Mouse (Mus musculus) layer of hippocampus, adult 8-10 months (tissue): ENCODE measurements around the gene Acnat1. TPM values are rescaled to one million over a fixed set of nuclear protein-coding genes. Genes with fewer than 3 reads are reported as not detected.
"Not testable (repeated sequence)": the region's sequence is repeated elsewhere in the genome, so short reads cannot be mapped to it uniquely, and the experiment has no call there.

Experiments used
- DNase-seq, 2 experiments: peaks; one replicate each; pipeline ENCODE4 v3.0.0; 2022; ENCODE audit warnings: low spot score in 2 of 2
- total RNA-seq, 4 experiments: library from RNA; stranded (reverse); gene quantifications; 2 replicates each; pipeline ENCODE4 v1.2.4; 2022

Gene Acnat1
- not detected for total RNA-seq

DNA sequence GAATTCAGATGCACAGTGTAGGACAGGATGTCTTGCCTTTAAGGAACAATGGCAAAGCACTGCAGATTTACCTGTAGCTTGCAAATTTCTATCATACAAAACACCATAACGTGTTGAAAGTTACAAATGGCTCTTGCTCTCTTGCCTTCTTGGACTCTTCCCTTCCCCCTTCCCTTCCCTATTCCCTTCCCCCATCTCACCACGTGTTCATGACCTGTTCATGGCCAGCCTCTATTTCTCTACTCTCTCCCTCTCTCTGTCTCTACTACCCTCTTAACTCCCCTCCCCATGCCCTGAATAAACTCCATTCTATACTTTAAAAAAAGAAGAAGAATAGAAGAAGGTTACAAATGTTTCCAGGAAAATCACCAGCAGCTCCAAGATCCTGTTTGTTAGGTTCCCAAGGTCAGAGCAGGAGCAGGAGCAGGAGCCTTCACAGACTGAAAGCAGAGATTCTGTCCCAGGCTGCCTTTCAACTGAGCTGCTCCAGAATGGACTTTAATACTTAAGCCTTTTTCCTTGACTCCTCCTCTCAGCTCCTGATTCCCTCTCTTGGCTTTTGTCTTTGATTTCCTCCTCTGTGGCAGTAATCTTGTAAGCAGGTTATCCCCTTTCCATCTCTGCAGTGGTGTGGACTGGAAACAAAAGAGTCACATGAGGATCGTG lies at the start of gene Acnat1:
Acnat1 (minus strand) TSS at position 478 of the 666 bp plus-strand sequence.
- no peak for DNase-seq

DNA sequence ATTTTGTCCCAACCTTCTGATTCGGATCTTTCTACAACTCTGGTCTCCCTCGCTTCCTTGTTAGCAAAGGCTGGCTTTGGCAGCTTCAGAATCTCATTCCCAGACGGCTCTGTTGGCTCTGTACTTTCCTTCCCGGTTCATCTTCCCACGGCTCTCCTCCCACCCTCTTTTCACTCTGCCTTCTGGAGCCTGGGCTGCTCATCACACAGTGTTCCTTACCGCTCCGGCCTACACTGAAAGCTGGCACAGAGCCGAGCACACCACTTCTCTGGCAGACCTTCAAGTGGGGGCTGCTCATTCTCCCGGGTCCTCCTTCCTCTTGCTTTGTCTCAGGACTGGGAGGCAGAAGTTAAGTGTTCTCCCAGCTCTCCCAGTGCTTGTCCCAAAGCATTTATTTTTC lies 48.9 kb upstream of the Acnat1 start:
- DNase-seq = peak; percentile 85 to 86

DNA sequence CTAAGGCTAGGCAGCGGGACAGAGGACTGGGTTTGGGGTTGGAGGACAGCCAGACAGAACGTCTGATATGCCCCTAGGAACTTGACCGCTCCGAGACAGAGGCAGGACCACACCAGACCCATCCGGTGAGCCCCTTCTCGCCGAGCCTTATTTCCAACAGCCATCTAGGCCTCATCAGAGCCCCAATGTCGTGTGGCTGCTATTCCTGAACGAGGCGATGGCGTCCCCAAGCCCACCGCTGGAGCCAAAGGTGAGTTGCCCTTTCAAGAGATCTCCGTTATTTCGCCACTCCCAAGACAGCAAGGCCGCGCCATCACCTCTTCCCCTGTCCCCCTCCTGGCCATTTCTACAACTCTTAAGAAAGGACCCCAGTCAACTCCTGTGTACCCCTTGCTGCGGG lies 47.6 kb upstream of the Acnat1 start:
- DNase-seq = no peak

DNA sequence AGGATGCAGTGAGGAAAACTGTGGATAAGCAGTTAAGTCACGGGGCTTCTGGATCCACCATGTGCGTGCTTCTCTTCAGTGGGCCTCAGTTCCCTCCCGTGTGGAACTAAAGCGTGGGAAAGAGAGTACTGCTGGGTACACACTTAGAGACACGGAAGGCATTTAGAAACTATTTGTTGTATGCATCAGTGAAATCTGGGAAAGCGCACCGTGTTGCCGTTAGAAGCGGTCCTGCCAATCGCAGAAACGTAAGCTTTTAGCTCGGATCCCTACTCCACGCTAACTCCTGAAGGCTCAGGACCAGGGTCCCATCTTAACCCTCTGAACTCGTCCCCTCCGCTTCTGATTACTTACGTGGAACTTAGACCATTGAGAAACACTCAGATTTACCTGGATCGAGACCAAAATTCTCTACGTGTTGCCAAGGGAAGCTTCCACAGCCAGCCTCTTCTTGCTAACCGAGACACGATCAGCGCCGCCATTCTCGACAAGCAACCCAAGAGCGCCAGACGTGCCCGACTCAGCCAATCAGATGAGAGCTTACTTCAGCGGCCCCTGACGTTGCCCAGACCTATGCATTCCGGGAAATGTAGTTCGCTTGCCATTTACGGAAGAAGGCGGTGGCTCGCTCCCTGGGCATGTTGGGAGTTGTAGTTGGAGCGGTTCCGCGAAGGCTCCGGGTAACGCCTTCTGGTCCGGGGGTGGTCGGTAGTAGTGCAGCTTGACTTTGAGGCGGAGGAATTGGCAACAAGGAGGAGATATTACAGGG lies 47.0 kb upstream of the Acnat1 start, which contains the start of the genes Mrpl50 and Zfp189:
Mrpl50 (minus strand) TSS at position 522 of the 769 bp plus-strand sequence.
Zfp189 (plus strand) TSS at position 605 of the 769 bp plus-strand sequence.
- peak; percentile 98 for DNase-seq

DNA sequence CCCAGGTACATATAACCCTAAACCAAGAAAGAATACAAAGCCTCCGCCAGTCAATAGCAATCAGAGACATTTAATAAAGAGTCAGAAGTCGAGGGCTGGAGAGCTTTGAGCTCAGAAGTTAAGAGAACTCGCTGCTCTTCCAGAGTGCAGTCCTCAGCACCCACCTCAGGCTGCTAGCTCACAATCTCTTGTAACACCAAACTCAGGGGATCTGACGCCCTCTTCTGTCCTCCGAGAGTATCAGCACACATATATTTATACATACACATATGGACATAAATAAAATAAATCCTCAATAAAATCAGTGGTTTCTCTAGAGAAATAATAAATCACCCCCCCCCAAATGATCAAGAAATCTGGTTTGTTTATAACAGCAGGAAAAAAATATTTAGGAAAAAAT lies 45.8 kb upstream of the Acnat1 start:
- no peak for DNase-seq

DNA sequence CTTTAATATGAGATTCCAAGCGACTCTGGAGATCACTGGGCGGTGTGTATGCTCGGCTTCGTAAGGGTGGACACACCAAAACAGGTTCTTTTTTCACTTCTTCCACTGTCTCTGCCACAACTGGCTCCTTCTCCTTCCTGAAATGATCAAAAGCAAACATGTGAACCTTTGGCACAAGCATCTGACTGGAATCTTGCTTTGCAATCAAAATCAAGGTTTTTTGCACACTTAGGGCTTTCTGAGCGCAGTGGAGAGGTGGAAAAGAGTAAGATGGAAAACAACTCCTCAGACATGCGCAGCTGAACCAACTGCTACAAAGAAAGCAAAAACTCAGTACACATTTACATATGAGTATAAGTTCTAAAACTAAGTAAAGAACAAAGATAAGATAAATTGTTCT lies 40.7 kb upstream of the Acnat1 start:
- DNase-seq = no peak

DNA sequence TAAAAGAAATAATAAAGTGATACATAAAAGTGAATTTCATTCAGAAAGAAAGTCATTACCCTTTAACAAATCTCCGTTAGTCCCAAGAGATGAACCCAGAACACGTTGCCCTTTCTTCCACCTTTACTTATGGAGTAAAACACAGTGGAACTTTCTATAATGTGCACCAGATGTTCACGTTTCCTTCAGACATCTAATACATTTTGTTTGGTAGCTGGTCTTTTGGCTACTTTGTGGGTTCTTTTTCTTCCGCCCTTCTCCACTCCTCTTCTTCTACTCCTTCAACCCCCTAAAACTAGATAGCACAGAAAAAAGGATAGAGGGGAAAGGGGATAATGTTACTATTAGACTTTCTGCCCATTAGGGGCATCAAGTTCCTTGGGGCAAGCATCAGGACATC lies 38.9 kb upstream of the Acnat1 start:
- no peak for DNase-seq

DNA sequence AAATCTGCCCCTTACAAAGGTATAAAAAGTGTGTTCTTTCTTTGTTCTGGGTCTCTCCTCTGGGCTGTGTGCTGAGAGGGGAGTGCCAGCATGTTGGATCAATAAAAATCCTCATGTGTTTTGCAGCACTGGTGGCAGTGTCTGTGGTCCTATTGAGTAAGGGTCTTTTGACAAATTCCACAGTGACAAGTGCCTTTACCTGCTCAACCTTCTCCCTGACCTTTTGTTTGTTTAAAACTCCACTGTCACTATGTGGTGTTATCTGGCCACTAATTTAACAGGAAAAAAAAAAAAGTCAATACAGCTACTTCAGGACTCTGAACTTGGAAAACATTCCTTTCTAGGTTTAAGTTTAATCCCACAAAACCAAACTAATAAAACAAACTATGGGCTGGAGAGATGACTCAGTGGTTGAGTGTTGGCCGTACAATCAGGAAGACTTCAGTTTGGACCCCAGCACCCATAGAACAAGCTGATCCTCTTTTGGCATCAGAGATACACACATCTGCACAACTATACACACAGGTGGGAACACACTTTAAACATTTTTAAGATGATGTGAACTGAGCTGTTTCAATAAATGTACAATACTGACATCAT lies 36.6 kb upstream of the Acnat1 start:
- DNase-seq = not testable (repeated sequence)

DNA sequence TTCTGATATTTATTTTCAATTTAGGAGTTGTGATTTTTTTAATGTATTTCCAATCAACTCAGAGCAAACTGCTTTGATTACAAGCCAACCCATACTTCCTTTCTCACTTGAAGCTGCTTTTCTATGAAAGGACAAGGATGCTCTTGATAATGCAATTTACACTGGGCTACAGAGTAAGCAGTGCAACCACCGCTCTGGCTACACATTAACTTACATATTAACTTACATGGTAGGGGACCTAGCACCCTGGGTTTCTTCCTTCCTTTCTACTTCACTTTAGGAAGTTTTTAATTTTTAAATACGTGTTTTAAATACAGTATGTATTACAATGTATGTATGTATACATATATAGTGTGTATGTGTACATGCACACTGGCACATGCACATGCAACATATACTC lies 35.5 kb upstream of the Acnat1 start:
- no peak for DNase-seq

DNA sequence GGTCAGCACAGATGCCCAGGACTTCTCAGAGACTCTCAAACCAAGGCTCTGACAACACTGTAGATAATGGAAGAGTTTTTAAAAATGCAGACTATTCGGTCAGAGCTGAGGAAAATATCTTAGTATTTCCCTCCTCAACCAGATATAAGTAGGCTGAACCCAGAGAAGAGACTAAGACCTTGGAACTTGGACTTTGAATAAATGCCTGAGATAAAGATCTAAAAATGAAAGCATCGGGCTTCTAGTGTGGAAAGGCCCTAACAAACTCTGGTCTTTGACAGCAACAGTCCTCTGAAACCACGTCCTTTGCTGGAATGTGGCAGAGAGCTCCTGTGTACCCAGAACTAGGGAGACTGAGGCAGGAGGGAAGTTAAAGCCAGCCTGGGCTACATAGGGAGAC lies 32.7 kb upstream of the Acnat1 start, which contains the start of gene Baat:
Baat (minus strand) TSS at position 172 of the 400 bp plus-strand sequence.
- no peak for DNase-seq

DNA sequence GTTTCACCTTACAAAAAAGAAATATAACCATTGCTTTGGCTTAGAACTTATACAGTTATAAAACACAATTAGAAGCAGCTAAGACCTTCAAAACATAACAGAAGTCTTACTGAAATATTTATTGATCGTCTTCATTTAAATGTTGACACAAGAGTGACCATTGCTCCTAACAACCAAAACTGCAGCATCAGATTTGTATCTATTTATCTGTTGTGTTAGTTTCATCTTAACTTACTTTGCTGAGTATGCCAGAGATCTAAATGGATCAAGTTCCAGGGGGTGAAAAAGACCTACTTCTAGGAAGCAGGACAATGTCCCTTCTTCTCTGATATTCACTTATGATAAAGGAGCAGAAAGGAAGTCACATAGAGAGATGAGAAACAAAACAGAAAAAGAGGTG lies 29.9 kb upstream of the Acnat1 start:
- DNase-seq = no peak

DNA sequence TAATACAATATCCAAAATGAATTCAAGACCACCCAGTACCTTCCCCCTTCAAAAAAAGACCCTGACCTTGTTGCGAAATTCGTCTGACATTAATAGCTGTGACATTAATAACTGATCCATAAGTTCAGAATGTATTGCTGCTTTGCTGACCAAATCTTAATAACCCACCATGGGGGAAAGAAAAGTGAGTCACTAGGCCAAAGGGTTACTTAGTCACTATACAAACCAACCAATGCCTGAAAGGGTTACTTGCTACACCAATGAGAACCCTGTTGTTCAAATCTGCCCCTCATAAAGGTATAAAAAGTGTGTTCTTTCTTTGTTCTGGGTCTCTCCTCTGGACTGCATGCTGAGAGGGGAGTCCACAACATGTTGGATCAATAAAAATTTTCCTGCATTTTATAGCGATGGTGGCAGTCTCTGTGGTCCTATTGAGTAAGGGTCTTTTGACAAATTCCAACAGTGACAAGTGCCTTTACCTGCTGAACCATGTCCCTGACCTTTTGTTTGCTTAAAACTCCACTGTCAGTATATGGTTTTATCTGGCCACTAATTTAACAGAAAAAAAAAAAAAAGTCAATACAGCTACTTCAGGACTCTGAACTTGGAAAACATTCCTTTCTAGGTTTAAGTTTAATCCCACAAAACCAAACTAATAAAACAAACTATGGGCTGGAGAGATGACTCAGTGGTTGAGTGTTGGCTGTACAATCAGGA lies 12.4 kb upstream of the Acnat1 start:
- DNase-seq = not testable (repeated sequence)

DNA sequence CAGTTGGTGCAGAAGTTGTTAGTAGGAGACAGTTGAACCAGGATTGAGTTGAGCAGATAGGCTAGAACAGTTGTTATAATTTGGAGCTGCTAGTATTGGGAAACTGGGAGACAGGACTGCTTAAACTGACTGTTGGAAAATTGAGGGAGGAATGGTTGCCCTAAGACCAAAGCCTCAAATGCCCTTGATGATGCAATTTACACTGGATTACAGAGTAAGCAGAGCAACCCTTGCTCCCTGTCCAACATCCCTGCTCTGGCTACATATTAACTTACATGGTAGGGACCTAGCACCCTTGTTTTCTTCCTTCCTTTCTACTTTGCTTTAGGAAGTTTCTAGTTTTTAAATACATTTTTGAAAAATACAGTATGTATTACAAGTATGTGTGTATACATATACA lies 11.7 kb upstream of the Acnat1 start:
- no peak for DNase-seq

DNA sequence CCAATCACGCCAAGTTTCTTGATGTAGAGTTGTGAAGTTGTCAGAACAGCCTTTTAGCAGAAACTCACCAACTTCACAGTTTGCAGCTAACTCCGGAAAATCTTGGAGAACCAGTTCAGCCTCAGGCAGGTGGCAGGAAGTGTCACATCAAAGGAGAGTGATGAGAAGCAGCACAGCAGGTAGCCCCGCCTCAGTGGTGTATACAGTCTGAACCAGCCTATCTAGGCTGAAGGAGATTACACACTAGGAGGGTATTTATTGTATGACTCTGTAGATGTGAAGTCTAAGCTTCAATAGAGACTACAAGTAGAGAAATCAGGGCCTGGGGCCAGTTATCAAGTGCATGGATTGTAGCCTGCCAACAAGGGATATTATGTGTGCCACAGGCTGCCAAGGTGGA lies 7.2 kb upstream of the Acnat1 start:
- DNase-seq = no peak

DNA sequence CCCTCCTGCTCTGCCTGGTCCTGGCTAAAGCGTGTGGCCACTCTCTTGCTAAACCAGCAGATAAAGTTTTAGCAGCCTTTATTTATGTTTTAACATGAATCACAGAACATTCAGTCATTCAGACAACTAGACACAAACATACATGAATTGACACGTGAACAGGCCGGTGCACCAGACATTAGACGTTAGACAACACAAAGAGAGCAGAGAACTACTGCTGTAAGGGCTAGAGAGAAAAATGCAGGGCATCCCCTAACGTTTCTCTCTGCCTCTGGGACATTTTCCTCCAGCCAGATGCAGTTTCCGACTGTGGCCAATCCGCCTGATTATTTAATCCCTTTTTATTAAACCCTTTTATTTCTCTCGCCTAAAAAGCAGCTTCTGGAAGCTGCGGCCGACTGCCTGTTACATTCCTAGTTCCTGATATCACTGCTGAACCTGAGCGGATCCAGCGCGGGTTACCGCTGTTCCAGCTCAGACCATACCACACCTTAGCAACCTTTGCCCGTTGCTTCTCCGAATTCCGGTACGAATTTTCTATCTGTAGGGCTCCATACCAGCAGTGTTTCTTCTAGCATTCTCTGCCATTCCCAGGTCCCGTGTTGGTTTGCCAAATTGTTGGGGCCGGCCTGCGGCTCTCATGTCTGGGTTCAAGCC lies 6.5 kb upstream of the Acnat1 start:
- no peak for DNase-seq

DNA sequence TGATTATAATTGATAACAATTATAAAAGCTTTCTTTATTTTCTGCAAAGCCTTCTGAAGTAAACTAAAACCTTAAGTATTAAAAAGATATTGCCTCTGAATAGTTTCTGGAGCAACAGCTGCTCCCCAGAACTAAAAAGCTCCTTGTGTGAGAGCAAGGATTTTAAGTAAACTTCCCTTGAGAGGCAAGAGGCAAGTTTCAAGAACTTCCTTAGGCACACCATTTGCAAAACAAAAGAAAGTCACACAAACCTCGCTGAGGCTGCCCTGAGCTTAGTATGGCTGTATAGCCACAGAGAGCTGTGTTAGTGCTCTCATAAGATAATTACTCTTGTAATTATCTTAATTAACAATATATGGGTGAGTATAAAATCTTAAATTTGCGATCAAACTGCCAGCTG lies 5.3 kb upstream of the Acnat1 start:
- not testable (repeated sequence) for DNase-seq

DNA sequence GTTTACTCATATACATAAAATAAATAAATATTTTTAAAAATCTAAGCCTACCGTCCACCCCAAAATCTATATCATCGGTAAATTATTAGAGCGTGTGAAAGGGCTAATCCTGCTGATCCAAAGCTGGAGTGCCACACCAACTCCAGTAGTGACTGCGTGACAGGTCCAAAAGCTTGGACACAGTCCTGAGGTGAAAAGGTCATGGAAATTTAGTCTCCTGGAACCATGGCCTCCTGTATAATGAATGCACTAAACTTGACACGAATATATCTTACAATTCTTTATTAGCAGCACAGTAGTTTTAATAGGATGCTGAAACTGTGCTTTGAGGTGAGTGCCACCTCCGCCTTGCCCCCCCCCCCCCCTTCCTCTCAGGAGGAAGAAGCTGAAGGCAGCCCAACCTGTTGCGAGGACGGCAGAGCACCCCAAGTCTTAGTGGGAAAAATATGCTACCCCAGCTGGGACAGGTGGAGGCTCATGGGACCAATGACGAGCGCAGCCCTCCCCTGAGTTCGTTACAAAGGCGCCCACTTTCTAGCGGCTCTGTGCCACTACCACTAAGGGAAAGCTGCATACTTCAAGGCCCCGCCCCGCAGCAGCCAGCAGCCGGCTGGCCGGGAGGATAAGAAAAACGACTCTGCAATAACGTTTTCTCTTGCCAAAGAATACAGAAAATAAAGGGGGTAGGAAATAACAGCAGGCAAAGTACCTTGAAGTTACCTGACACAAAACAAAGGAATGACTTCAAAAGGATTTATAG lies 4.6 kb upstream of the Acnat1 start:
- no peak for DNase-seq

DNA sequence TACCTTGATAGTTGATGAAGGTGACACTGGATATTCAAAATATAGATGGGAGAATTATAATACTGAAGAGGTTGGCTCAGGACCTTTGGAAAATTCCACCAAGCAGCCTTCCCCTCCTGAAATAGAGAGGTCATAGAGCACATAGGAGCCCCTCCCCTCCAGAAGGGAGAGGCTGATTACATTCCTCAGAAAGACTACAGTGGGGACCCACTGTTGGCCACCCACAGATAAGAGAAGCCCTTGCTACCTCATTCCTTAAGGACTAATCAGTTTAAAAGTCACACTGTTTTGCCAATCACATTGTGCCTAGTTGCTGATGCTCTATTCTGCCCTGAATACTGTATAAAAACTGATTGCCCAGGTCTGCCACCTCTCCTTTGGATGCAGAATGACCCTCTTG lies 871 bp upstream of the Acnat1 start:
- DNase-seq = no peak

DNA sequence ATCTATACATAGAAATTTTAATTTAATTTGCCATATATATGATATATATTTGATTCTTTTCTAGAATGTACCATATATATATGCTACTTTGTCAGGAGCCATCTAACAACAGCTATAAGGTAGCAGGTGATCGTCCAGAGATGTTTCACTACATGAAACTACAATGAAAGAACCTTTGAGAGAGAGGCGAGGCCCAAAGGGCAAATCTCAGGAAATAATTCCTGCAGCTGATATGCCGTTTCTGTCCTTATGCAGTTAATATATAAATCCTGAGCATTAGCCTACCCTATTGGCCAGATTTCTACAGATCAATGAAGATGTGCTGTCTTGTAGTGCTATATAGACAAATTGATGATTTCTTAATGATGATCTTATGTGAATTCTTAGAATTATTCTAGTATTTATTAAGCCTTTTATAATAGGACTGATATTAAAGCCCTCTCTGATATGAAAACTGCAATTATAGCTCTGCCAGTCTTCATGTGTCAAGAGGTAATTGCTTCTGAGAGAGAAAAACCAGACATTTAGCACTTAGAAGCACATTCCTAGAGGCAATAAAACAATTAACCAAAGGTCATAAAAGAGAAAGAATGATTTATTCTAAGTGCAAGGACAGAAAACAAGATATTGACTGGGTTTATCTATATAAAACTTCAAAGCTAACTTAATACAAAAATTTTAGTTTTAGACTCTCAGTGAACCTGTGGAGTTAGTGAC lies 4.1 kb downstream of the Acnat1 start:
- no peak for DNase-seq

DNA sequence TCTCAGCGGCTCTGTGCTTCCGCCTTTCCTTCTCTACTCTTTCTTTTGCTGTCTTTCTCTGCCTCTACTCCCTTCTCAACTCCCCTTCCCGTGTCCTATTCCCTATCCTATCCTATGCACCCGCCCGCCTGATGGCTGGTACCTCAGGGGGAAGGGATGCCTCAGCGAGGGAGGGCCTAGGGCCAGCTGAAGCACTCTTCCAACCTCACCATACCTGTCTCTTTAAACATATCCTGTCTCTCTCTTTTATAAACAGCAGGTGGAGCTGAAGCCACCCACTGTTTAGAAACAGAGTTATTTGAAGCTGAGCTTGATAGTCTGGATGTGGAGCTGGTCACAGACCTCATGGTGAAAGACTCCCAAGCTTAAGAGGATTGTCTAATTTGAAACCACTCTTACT lies 6.4 kb downstream of the Acnat1 start:
- no peak for DNase-seq
